Mouse (Mus musculus) neural tube, embryonic 12.5 days (tissue): ENCODE results near the gene Zmym6. TPM values are rescaled to one million over a fixed set of nuclear protein-coding genes. Genes with fewer than 3 reads are reported as not detected.

Experiments
- ATAC-seq: fragments of 200-750 bp; cut with Nextera tagmentation; 2 replicates; pipeline ENCODE4 v1.8.0; 2017; ENCODE audit warnings: low read depth, mild to moderate bottlenecking, moderate TSS enrichment, moderate library complexity; ENCODE audit not compliant: low FRiP score
- H3K27ac ChIP-seq: fragments of 300-500 bp; sonication (generic); 2 replicates; pipeline ENCODE4 v1.5.1; 2016
- H3K27me3 ChIP-seq: fragments of 300-500 bp; sonication (generic); replicated peaks from 2 replicates; pipeline ENCODE4 v1.6.1; 2016; ENCODE audit warnings: mild to moderate bottlenecking
- H3K36me3 ChIP-seq: fragments of 300-500 bp; sonication (generic); 2 replicates; pipeline ENCODE4 v1.6.1; 2016; ENCODE audit warnings: mild to moderate bottlenecking
- H3K4me1 ChIP-seq: fragments of 300-500 bp; sonication (generic); 2 replicates; pipeline ENCODE4 v1.6.1; 2016
- H3K4me2 ChIP-seq: fragments of 300-500 bp; sonication (generic); replicated peaks from 2 replicates; pipeline ENCODE4 v1.6.1; 2016; ENCODE audit warnings: mild to moderate bottlenecking
- H3K4me3 ChIP-seq: fragments of 300-500 bp; sonication (generic); 2 replicates; pipeline ENCODE4 v1.5.1; 2016
- H3K9ac ChIP-seq: fragments of 300-500 bp; sonication (generic); 2 replicates; pipeline ENCODE4 v1.6.1; 2016; ENCODE audit warnings: mild to moderate bottlenecking
- H3K9me3 ChIP-seq: fragments of 300-500 bp; sonication (generic); 2 replicates; pipeline ENCODE4 v1.6.1; 2016; ENCODE audit warnings: mild to moderate bottlenecking
- WGBS: fragments of 180-500 bp; shearing (Covaris S2); methylation state at CpG from one replicate; pipeline ENCODE4 v1.1.7; 2016; 5-methylcytosine and 5-hydroxymethylcytosine counted together
- polyA plus RNA-seq: library from polyadenylated mRNA; unstranded; fragments of >200 nt; fragmentation: Nextera tagmentation; extraction: Ambion mirVana; gene quantifications from 2 replicates; pipeline ENCODE4 v1.2.1, GENCODE M21; 2016

Gene Zmym6
- polyA plus RNA-seq, 1 experiment from 2014 or later: 32.5 TPM

GRCm38 (mm10) chr4:127137591-127137990, 60.4 kb downstream of the Zmym6 start:
- ATAC-seq: no peak
- Histone ChIP-seq H3K4me3 (no peak overlapping the region), H3K4me1 (no peaks in the 10 kb centered on the region), H3K4me2 (no peak overlapping the region), H3K27me3 (no peaks in the 10 kb centered on the region), H3K9me3 (no peaks in the 10 kb centered on the region), H3K27ac (no peak overlapping the region), H3K36me3 (no peaks in the 10 kb centered on the region), H3K9ac (no peak overlapping the region)
- WGBS: 81% methylated on average over 5 of the region's 5 CpGs

- H3K36me3 ChIP-seq: no peaks in the 10 kb centered on the region
- H3K27ac ChIP-seq: no peak overlapping the region
- no peaks in the 10 kb centered on the region for H3K9me3 ChIP-seq
- no peak overlapping the region for H3K4me2 ChIP-seq
- no peaks in the 10 kb centered on the region for H3K4me1 ChIP-seq
- no peak overlapping the region for H3K4me3 ChIP-seq
- 57% methylated on average over 6 of the region's 6 CpGs for WGBS
- no peak for ATAC-seq
- no peaks in the 10 kb centered on the region for H3K27me3 ChIP-seq
- H3K9ac ChIP-seq: no peak overlapping the region
These were observed 61.3 kb downstream of the Zmym6 start for GRCm38 (mm10) chr4:127138486-127138885.

GRCm38 (mm10) chr4:127150031-127150430, 72.8 kb downstream of the Zmym6 start:
- Histone ChIP-seq H3K27me3 (no peaks in the 10 kb centered on the region), H3K4me2 (no peak overlapping the region), H3K4me1 (no peaks in the 10 kb centered on the region), H3K36me3 (no peaks in the 10 kb centered on the region), H3K9me3 (no peaks in the 10 kb centered on the region), H3K4me3 (no peak overlapping the region), H3K9ac (no peak overlapping the region), H3K27ac (no peak overlapping the region)
- 87% methylated on average over 13 of the region's 13 CpGs for WGBS
- ATAC-seq: no peak

- Histone ChIP-seq H3K4me1 (no peaks in the 10 kb centered on the region), H3K9ac (no peak overlapping the region), H3K27ac (no peak overlapping the region), H3K27me3 (no peaks in the 10 kb centered on the region), H3K9me3 (no peaks in the 10 kb centered on the region), H3K4me3 (no peak overlapping the region), H3K4me2 (no peak overlapping the region), H3K36me3 (no peaks in the 10 kb centered on the region)
- no peak for ATAC-seq
- 64% methylated on average over 1 of the region's 1 CpGs for WGBS
These were observed 76.2 kb downstream of the Zmym6 start for GRCm38 (mm10) chr4:127153345-127153744.

- H3K9me3 ChIP-seq: no peaks in the 10 kb centered on the region
- H3K27ac ChIP-seq: no peak overlapping the region
- H3K27me3 ChIP-seq: no peaks in the 10 kb centered on the region
- H3K36me3 ChIP-seq: no peaks in the 10 kb centered on the region
- H3K4me2 ChIP-seq: no peak overlapping the region
- no peaks in the 10 kb centered on the region for H3K4me1 ChIP-seq
- H3K4me3 ChIP-seq: no peak overlapping the region
- no peak for ATAC-seq
- 67% methylated on average over 5 of the region's 5 CpGs for WGBS
- no peak overlapping the region for H3K9ac ChIP-seq
These were observed 78.6 kb downstream of the Zmym6 start for GRCm38 (mm10) chr4:127155757-127156156.

GRCm38 (mm10) chr4:127157746-127158145, 80.6 kb downstream of the Zmym6 start:
- no peak overlapping the region for H3K4me3 ChIP-seq
- 80% methylated on average over 4 of the region's 4 CpGs for WGBS
- no peaks in the 10 kb centered on the region for H3K36me3 ChIP-seq
- no peaks in the 10 kb centered on the region for H3K27me3 ChIP-seq
- H3K27ac ChIP-seq: no peak overlapping the region
- H3K9me3 ChIP-seq: no peaks in the 10 kb centered on the region
- H3K4me2 ChIP-seq: no peak overlapping the region
- no peak for ATAC-seq
- no peaks in the 10 kb centered on the region for H3K4me1 ChIP-seq
- H3K9ac ChIP-seq: no peak overlapping the region

GRCm38 (mm10) chr4:127163926-127164325, 86.7 kb downstream of the Zmym6 start:
- Histone ChIP-seq H3K9me3 (no peaks in the 10 kb centered on the region), H3K36me3 (no peaks in the 10 kb centered on the region), H3K27me3 (peaks cover 9% of the 10 kb centered on the region), H3K4me2 (no peak overlapping the region), H3K4me3 (no peak overlapping the region), H3K4me1 (peaks cover 11% of the 10 kb centered on the region), H3K9ac (no peak overlapping the region), H3K27ac (no peak overlapping the region)
- no peak for ATAC-seq
- 76% methylated on average over 8 of the region's 8 CpGs for WGBS

- ATAC-seq: no peak
- H3K4me2 ChIP-seq: no peak overlapping the region
- peaks cover 32% of the 10 kb centered on the region for H3K4me1 ChIP-seq
- H3K36me3 ChIP-seq: no peaks in the 10 kb centered on the region
- H3K4me3 ChIP-seq: no peak overlapping the region
- 73% methylated on average over 5 of the region's 5 CpGs for WGBS
- H3K27ac ChIP-seq: no peak overlapping the region
- peaks cover 33% of the 10 kb centered on the region for H3K27me3 ChIP-seq
- no peak overlapping the region for H3K9ac ChIP-seq
- H3K9me3 ChIP-seq: no peaks in the 10 kb centered on the region
These were observed 89.9 kb downstream of the Zmym6 start for GRCm38 (mm10) chr4:127167096-127167495.

- Histone ChIP-seq H3K4me1 (peaks cover 32% of the 10 kb centered on the region), H3K36me3 (no peaks in the 10 kb centered on the region), H3K4me3 (no peak overlapping the region; the same call in 1 of the 2 replicates), H3K9me3 (no peaks in the 10 kb centered on the region), H3K27ac (no peak overlapping the region), H3K27me3 (peaks cover 33% of the 10 kb centered on the region), H3K9ac (no peak overlapping the region), H3K4me2 (peak overlapping the region; percentile 98)
- ATAC-seq: 0 out of 2 replicates have a peak, but pooled peaks have one; percentile 2
- 18% methylated on average over 8 of the region's 8 CpGs for WGBS
These were observed 90.5 kb downstream of the Zmym6 start for GRCm38 (mm10) chr4:127167731-127168130.

GRCm38 (mm10) chr4:127168211-127168913, 91.2 kb downstream of the Zmym6 start:
- Histone ChIP-seq H3K27me3 (peaks cover 38% of the 10 kb centered on the region), H3K36me3 (no peaks in the 10 kb centered on the region), H3K4me1 (peaks cover 36% of the 10 kb centered on the region), H3K27ac (peak overlapping the region; percentile 57; the same call in 1 of the 2 replicates), H3K9ac (peak overlapping the region; percentile 86), H3K9me3 (no peaks in the 10 kb centered on the region), H3K4me2 (peak overlapping the region; percentile 98), H3K4me3 (peak overlapping the region; percentile 87)
- under 1% methylated on average over 39 of the region's 39 CpGs for WGBS
- ATAC-seq: peak; percentile 73

- H3K4me2 ChIP-seq: peak within 1 kb of the TSS; percentile 98
- peak within 1 kb of the TSS; percentile 87 for H3K4me3 ChIP-seq
- peak within 1 kb of the TSS; percentile 57; the same call in 1 of the 2 replicates for H3K27ac ChIP-seq
- peak; percentile 59 for ATAC-seq
- H3K27me3 ChIP-seq: peaks cover 40% of the 10 kb centered on the region
- H3K9me3 ChIP-seq: no peaks in the 10 kb centered on the region
- H3K9ac ChIP-seq: peak within 1 kb of the TSS; percentile 86
- 2% methylated on average over 56 of the region's 67 CpGs for WGBS
- no peaks in the 10 kb centered on the region for H3K36me3 ChIP-seq
- peaks cover 39% of the 10 kb centered on the region for H3K4me1 ChIP-seq
These were observed 91.7 kb downstream of the Zmym6 start, which contains the start of gene Dlgap3 for GRCm38 (mm10) chr4:127168914-127169345. Dlgap3 (plus strand) TSS chr4:127169204.

- Histone ChIP-seq H3K4me3 (peak overlapping the region; percentile 87), H3K36me3 (no peaks in the 10 kb centered on the region), H3K27ac (0 out of 2 replicates have a peak overlapping the region, but pooled peaks have one; percentile 57), H3K27me3 (peaks cover 40% of the 10 kb centered on the region), H3K4me1 (peaks cover 39% of the 10 kb centered on the region), H3K9ac (peak overlapping the region; percentile 86), H3K9me3 (no peaks in the 10 kb centered on the region), H3K4me2 (peak overlapping the region; percentile 98)
- WGBS: 2% methylated on average over 50 of the region's 51 CpGs
- ATAC-seq: peak; percentile 59
These were observed 92.4 kb downstream of the Zmym6 start for GRCm38 (mm10) chr4:127169346-127170221.
